Mouse (Mus musculus): ENCODE data around the gene Tle3. TPM values are rescaled to one million over a fixed set of nuclear protein-coding genes. Genes with fewer than 3 reads are reported as not detected.

The Tle3 gene
- polyA plus RNA-seq, 1 experiment from 2014 or later: 26.0 TPM

DNA sequence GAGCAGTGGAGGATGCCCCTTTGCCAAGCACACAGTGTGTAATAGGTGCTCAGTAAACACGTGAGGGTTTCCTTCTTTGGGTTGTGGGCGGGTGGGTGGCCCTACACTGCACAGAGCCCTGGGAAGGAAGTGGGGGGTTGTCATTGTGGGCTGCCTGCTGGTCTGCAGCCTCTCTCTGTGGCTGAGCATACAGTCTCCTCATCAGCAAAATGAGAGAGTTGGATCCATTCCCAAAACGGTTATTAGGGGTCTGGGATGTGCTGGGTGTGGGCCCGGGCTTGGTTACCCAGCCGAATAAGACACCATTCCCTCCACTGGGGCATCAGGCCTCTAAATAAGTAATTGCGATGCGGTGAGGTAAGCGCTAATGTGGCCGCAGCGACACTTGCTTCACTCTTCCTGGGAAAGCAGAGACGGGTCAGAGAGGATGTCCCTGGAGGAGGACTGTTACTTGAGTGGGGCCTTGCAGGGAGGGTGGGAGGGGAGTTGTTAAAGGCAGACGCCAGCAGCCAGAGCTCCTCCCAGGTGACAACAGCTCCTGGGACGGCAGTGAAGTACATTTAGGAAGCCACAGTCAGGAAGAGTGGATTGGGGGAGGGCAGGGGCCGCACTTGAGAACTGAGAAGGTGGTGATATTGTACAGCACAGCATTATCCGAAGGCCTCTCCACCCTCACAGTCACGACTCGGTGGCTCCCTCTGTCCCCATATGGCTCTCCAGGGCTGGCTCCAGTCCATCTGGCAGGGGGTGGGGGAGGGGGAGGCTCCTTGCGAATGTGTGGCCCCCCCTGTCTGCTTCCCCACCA lies 8.3 kb downstream of the Tle3 start:
- peak; percentile 17; the same call in 1 of the 2 replicates for ATAC-seq (ENCODE audit: low FRiP score, low TSS enrichment)

DNA sequence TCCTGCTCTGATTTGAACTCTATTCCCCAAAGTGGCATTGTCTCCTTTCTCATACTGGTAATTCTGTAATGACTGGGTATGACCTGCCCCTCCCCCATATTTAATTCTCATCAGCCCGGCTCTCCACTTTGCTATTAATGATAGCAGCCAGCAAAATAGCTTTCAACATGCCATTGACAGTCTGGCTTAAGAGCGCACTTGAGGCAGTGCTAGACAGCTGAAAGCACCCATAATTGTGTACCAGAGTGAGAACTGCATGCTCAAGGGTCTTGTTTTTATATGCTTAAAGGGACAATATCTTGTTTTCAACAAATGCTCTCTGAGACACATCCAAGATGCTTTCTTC lies 8.9 kb downstream of the Tle3 start:
- ATAC-seq (ENCODE audit: low FRiP score, low TSS enrichment): no peak
- Histone ChIP-seq H3K4me2 (replicated peaks; ENCODE audit: low read depth, low read length) (no peak overlapping the region), H3K4me3 (ENCODE audit: low read length) (no peak overlapping the region), H3K9ac (replicated peaks; ENCODE audit: low read length) (no peak overlapping the region), H3K27me3 (ENCODE audit: insufficient read depth, low read length) (no peaks in the 10 kb centered on the region), H3K27ac (ENCODE audit: low read length) (no peak overlapping the region), H3K36me3 (ENCODE audit: insufficient read depth, low read length) (peaks cover 14% of the 10 kb centered on the region), H3K4me1 (ENCODE audit: insufficient read depth, low read length) (peaks cover 75% of the 10 kb centered on the region), H3K9me3 (ENCODE audit: low read length) (no peaks in the 10 kb centered on the region)
- 65% methylated on average over 2 of the region's 2 CpGs for WGBS

More for the DNA sequence above, 8.3 kb downstream of the Tle3 start:
- 19% methylated on average over 18 of the region's 18 CpGs for WGBS
- peaks cover 75% of the 10 kb centered on the region for H3K4me1 ChIP-seq (ENCODE audit: insufficient read depth, low read length)
- H3K36me3 ChIP-seq (ENCODE audit: insufficient read depth, low read length): peaks cover 15% of the 10 kb centered on the region
- no peak overlapping the region for H3K9ac ChIP-seq (replicated peaks; ENCODE audit: low read length)
- H3K27ac ChIP-seq (ENCODE audit: low read length): no peak overlapping the region
- no peaks in the 10 kb centered on the region for H3K9me3 ChIP-seq (ENCODE audit: low read length)
- no peak overlapping the region for H3K4me2 ChIP-seq (replicated peaks; ENCODE audit: low read depth, low read length)
- H3K27me3 ChIP-seq (ENCODE audit: insufficient read depth, low read length): no peaks in the 10 kb centered on the region
- no peak overlapping the region for H3K4me3 ChIP-seq (ENCODE audit: low read length)

DNA sequence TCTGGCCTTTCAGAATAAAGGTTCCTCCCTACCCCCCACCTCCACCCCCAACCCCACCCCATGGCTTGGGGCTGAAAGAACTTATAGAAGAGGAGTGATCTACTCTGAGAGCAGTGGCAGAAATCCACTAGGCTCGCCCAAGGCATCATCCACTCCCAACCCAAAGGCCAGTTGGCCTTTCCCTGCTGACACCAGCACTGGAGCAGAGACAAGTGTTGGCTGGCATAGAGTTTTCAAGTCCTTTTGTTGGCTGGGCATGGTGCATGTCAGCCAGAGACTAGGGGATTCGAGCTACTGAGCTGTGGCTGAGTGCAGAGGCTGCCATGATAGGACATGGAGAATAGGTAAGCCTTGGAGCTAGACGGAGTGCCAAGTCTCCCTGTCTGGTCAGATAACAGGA lies 9.3 kb downstream of the Tle3 start:
- Histone ChIP-seq H3K4me2 (replicated peaks; ENCODE audit: low read depth, low read length) (no peak overlapping the region), H3K27ac (ENCODE audit: low read length) (no peak overlapping the region), H3K36me3 (ENCODE audit: insufficient read depth, low read length) (peaks cover 11% of the 10 kb centered on the region), H3K9ac (replicated peaks; ENCODE audit: low read length) (no peak overlapping the region), H3K9me3 (ENCODE audit: low read length) (no peaks in the 10 kb centered on the region), H3K27me3 (ENCODE audit: insufficient read depth, low read length) (no peaks in the 10 kb centered on the region), H3K4me1 (ENCODE audit: insufficient read depth, low read length) (peaks cover 72% of the 10 kb centered on the region), H3K4me3 (ENCODE audit: low read length) (no peak overlapping the region)
- 88% methylated on average over 3 of the region's 3 CpGs for WGBS
- ATAC-seq (ENCODE audit: low FRiP score, low TSS enrichment): no peak

DNA sequence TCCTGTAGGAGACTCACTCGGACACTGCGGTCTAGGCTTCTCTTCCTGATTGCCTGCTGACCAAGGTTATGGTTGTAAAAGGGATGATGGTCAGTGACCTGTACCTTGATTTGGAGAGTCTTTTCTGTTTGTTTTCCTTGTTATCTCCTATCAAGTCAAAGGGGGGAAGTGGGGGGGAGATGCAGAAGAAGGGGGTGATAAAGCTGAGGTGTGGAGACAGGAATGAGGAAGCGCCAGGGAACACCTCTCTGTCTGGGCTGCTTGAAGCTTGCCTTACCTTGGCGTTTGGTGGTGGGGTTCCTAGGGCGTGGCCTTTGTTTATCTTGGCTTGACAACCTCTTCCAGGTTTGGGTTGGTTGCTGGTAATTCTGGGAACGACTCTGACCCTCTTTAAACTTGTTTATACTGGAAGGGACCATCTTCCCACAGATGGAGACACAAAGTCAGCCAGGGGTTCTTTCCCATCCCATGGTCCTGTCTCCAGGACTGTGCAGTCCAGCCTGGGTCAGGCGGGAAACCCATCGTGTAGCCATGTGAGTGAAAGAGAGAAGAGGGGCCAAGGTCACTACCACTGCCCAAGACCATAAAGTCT lies 10.5 kb downstream of the Tle3 start:
- Histone ChIP-seq H3K4me3 (ENCODE audit: low read length) (no peak overlapping the region), H3K4me1 (ENCODE audit: insufficient read depth, low read length) (peaks cover 65% of the 10 kb centered on the region), H3K36me3 (ENCODE audit: insufficient read depth, low read length) (peaks cover 20% of the 10 kb centered on the region), H3K27me3 (ENCODE audit: insufficient read depth, low read length) (no peaks in the 10 kb centered on the region), H3K4me2 (replicated peaks; ENCODE audit: low read depth, low read length) (no peak overlapping the region), H3K9ac (replicated peaks; ENCODE audit: low read length) (no peak overlapping the region), H3K9me3 (ENCODE audit: low read length) (no peaks in the 10 kb centered on the region), H3K27ac (ENCODE audit: low read length) (no peak overlapping the region)
- ATAC-seq (ENCODE audit: low FRiP score, low TSS enrichment): no peak
- WGBS: 55% methylated on average over 8 of the region's 8 CpGs

DNA sequence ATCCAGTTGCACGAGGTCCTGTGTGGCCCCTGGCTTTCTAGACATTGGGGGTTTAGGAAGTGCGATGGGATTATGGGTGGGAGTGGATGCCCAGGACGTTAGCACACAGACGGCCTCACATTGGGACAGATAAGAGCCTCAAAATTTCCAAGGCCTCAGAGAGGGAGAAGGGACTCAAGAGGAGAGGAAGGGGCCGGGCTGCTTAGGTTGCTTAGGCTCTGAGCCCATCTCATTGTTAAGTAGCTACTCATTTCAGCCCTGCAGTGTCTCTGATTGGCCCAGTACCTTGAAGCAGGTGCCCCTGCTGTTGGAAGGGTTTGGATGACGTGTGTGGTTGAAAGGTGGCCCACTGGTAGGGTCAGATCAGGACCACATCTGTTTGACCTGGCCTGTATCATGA lies 11.9 kb downstream of the Tle3 start:
- no peak overlapping the region for H3K4me3 ChIP-seq (ENCODE audit: low read length)
- H3K27ac ChIP-seq (ENCODE audit: low read length): no peak overlapping the region
- H3K4me2 ChIP-seq (replicated peaks; ENCODE audit: low read depth, low read length): no peak overlapping the region
- H3K36me3 ChIP-seq (ENCODE audit: insufficient read depth, low read length): peaks cover 20% of the 10 kb centered on the region
- H3K9me3 ChIP-seq (ENCODE audit: low read length): no peaks in the 10 kb centered on the region
- 65% methylated on average over 6 of the region's 6 CpGs for WGBS
- no peaks in the 10 kb centered on the region for H3K27me3 ChIP-seq (ENCODE audit: insufficient read depth, low read length)
- H3K4me1 ChIP-seq (ENCODE audit: insufficient read depth, low read length): peaks cover 65% of the 10 kb centered on the region
- ATAC-seq (ENCODE audit: low FRiP score, low TSS enrichment): no peak
- H3K9ac ChIP-seq (replicated peaks; ENCODE audit: low read length): no peak overlapping the region

DNA sequence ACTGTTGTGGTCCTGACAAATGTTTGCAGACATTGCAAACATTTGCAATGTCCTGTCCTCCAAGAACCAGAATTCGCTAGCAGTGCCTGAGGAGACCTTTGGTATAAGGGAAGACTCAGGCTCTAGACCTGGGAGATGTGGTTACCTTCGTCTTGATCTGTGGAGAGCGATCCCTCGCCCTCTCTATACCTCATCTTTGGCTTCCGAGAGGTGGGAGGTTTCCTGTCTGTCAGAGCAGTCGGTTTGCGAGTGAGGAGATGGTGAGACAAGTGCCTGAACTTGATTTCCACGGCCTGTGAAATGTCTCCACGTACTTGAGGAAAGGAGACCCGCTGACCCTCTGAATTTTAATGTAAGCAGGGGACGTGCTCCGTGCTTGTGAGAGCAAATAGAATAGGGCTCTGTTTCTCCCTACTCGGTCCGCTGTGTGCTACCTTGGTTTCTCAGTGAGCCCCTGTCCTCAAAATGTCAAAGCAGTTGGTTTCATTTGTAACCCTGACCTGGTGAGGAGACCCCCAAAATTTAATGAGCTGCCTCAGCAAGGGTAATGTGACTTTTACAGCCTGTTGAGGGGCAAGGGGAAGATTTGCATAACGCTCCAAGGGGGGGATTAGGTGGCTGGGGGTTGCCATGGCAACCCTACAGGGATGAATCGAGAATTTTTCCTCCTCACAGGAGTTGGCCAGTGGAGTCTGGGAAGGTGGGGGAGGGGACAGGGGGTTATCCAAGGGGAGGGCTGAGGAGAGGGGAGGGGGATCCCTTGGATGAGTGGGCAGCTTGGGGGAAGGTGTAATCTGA lies 12.7 kb downstream of the Tle3 start:
- 33% methylated on average over 16 of the region's 16 CpGs for WGBS
- no peak for ATAC-seq (ENCODE audit: low FRiP score, low TSS enrichment)
- Histone ChIP-seq H3K4me3 (ENCODE audit: low read length) (no peak overlapping the region), H3K9me3 (ENCODE audit: low read length) (no peaks in the 10 kb centered on the region), H3K27ac (ENCODE audit: low read length) (no peak overlapping the region), H3K4me2 (replicated peaks; ENCODE audit: low read depth, low read length) (no peak overlapping the region), H3K9ac (replicated peaks; ENCODE audit: low read length) (no peak overlapping the region), H3K4me1 (ENCODE audit: insufficient read depth, low read length) (peaks cover 65% of the 10 kb centered on the region), H3K27me3 (ENCODE audit: insufficient read depth, low read length) (no peaks in the 10 kb centered on the region), H3K36me3 (ENCODE audit: insufficient read depth, low read length) (peaks cover 24% of the 10 kb centered on the region)

DNA sequence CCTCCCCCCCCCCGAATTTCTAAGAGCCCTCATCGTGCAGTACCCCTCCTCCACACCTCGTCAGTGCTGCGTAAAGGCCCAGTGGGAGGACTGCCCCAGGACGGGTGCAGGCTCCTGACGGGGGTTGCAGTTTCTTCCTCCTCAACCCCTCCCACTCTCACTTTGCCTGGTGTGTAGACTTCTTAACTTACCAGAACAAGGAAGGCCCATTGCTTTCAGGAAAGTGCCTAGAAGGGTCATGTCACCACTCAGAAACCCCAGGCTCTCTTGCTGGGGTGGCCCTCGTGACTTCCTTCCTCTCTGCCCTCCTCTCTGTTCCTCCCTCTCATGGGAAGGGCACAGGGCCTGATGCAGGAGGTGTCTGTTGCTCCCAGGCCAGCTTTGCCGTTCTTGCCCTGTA lies 13.6 kb downstream of the Tle3 start:
- WGBS: 33% methylated on average over 7 of the region's 8 CpGs
- no peak for ATAC-seq (ENCODE audit: low FRiP score, low TSS enrichment)
- no peak overlapping the region for H3K4me3 ChIP-seq (ENCODE audit: low read length)
- no peaks in the 10 kb centered on the region for H3K9me3 ChIP-seq (ENCODE audit: low read length)
- no peak overlapping the region for H3K27ac ChIP-seq (ENCODE audit: low read length)
- no peak overlapping the region for H3K4me2 ChIP-seq (replicated peaks; ENCODE audit: low read depth, low read length)
- peaks cover 64% of the 10 kb centered on the region for H3K4me1 ChIP-seq (ENCODE audit: insufficient read depth, low read length)
- no peak overlapping the region for H3K9ac ChIP-seq (replicated peaks; ENCODE audit: low read length)
- peaks cover 29% of the 10 kb centered on the region for H3K36me3 ChIP-seq (ENCODE audit: insufficient read depth, low read length)
- H3K27me3 ChIP-seq (ENCODE audit: insufficient read depth, low read length): no peaks in the 10 kb centered on the region

DNA sequence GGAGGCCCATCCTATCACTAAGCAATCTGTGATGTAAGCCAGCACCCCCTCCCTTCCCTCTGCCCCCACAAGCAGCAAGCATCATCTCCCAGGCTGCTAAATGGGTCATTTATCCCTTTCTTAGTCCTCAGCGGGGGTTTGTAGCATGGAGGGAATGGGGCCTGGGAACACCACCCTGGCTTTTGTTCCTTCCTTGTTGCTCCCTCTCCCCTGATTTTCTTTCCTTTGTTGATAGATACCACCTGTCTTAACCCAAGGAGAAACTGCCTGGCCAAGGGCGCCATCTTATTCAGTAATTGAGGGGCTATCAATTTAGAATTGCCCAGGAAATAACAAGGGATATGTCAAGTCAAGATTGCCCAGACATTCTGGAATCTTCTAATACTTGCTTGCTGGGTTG lies 14.1 kb downstream of the Tle3 start:
- H3K27ac ChIP-seq (ENCODE audit: low read length): no peak overlapping the region
- H3K9me3 ChIP-seq (ENCODE audit: low read length): no peaks in the 10 kb centered on the region
- ATAC-seq (ENCODE audit: low FRiP score, low TSS enrichment): no peak
- H3K27me3 ChIP-seq (ENCODE audit: insufficient read depth, low read length): no peaks in the 10 kb centered on the region
- peaks cover 31% of the 10 kb centered on the region for H3K36me3 ChIP-seq (ENCODE audit: insufficient read depth, low read length)
- no peak overlapping the region for H3K4me2 ChIP-seq (replicated peaks; ENCODE audit: low read depth, low read length)
- no peak overlapping the region for H3K4me3 ChIP-seq (ENCODE audit: low read length)
- no peak overlapping the region for H3K9ac ChIP-seq (replicated peaks; ENCODE audit: low read length)
- WGBS: 79% methylated on average over 2 of the region's 2 CpGs
- H3K4me1 ChIP-seq (ENCODE audit: insufficient read depth, low read length): peaks cover 67% of the 10 kb centered on the region

DNA sequence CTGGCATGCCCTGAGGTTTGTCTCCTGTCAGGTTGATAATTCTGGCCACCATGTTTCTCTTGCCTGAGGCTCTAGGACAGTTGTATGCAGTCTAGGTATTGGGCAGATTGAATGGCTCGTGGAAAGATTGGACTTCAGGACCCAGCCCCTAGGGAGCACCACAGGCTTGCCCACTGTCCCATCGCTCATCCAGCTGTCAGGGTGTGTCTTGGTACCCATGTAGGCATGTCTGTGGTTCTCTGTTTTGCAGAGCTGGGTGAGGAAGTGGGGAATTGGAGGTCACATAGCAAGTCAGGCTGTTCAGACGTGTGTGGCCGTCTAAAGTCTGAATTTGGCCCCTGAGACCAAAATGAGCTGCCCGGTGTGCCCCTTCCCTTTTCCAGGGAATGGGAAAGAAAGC lies 15.6 kb downstream of the Tle3 start:
- H3K4me2 ChIP-seq (replicated peaks; ENCODE audit: low read depth, low read length): no peak overlapping the region
- H3K36me3 ChIP-seq (ENCODE audit: insufficient read depth, low read length): peaks cover 25% of the 10 kb centered on the region; the same call in 1 of the 2 replicates

DNA sequence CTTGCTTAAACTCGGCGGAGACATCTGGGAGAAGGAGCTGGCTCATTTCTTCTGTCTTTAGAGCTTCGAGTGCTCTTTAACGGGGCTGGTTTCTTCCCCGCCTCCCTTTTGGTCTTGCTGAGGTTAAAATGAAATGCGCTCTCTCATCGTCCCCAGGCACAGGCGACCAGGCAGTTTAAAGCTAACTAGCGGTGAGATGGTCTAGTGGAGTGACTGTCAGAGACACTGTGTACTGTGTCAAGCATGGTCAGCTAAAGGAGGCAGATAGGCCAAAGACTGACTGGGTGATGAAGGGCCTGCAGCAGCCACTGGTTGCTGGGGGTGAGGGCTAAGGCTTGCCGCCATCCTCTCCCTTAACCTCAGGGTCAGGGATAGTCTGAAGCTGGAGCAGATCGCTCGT lies 16.0 kb downstream of the Tle3 start:
- Histone ChIP-seq H3K27me3 (ENCODE audit: insufficient read depth, low read length) (no peaks in the 10 kb centered on the region), H3K9me3 (ENCODE audit: low read length) (no peaks in the 10 kb centered on the region), H3K4me1 (ENCODE audit: insufficient read depth, low read length) (peaks cover 80% of the 10 kb centered on the region), H3K4me3 (ENCODE audit: low read length) (no peak overlapping the region), H3K9ac (replicated peaks; ENCODE audit: low read length) (no peak overlapping the region), H3K27ac (ENCODE audit: low read length) (no peak overlapping the region), H3K4me2 (replicated peaks; ENCODE audit: low read depth, low read length) (no peak overlapping the region), H3K36me3 (ENCODE audit: insufficient read depth, low read length) (peaks cover 25% of the 10 kb centered on the region)
- ATAC-seq (ENCODE audit: low FRiP score, low TSS enrichment): no peak; the same call in 1 of the 2 replicates
- WGBS: 52% methylated on average over 12 of the region's 12 CpGs

More for the DNA sequence above, 15.6 kb downstream of the Tle3 start:
- Histone ChIP-seq H3K27ac (ENCODE audit: low read length) (no peak overlapping the region), H3K4me3 (ENCODE audit: low read length) (no peak overlapping the region), H3K4me1 (ENCODE audit: insufficient read depth, low read length) (peaks cover 81% of the 10 kb centered on the region), H3K9me3 (ENCODE audit: low read length) (no peaks in the 10 kb centered on the region), H3K27me3 (ENCODE audit: insufficient read depth, low read length) (no peaks in the 10 kb centered on the region), H3K9ac (replicated peaks; ENCODE audit: low read length) (no peak overlapping the region)
- ATAC-seq (ENCODE audit: low FRiP score, low TSS enrichment): no peak
- 78% methylated on average over 5 of the region's 5 CpGs for WGBS

All from kidney, embryonic 16.5 days (tissue).